Mouse (Mus musculus): ENCODE data around the gene Ranbp6. TPM values are rescaled to one million over a fixed set of nuclear protein-coding genes. Genes with fewer than 3 reads are reported as not detected.

Gene Ranbp6
- 10 to 100 TPM; 11.6 to 13.8 TPM for total RNA-seq (2021)

DNA sequence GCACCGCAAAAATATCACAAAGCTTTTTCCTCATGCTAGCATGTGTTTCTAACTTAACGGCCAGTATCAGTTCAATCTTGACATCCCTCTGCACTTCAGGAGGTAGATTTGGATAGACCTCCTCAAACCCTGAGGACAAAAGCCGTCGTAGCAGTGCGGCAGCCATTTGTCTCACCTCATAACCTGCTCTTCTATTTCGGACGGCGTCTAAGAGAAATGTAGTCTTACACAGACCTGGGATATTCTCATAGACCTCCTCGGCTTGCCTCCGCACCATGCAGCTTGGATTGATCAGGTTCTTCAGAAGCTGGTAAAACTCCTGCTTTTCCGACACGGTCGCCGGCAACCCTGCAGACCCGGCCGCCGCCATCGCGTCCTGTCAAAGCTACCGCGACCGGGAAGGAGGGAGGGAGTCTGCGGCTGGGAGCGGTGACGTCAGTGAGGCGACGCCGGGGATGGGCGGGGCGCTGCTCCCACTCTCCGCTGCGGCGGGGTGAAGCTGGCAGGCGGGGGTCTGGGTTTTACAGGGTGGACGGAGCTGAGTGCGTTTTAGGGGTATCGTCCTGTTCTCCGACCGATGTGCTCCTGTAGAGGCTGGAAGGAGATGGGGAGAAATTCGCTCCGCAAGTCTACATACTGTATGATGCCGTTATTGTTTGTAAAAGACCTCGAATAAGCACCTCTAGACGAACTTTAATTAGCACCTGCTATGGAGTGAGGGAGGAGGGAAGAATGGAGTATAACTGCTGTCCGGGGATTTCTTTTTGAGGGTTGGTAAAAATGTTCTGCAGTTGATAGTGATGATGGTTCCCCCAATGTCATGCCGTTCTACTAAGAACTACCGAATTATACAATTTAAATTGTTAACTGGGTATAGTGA, at the start of gene Ranbp6:
TSS of gene Ranbp6 (minus strand) at position 394 of the 880 bp plus-strand sequence.
- intact Hi-C loops (cut with DNase I), result loop anchor here (5.0 kb wide), 1 partner anchor 219 kb away; the partner anchor contains the start of gene Uhrf2
- DNase-seq, result peak; percentile 93 to 95

- intact Hi-C loops (cut with DNase I), result no loop called here
- DNase-seq, result no peak
Observed at GRCm38 (mm10) chr19:29860816-29861215, 48.0 kb upstream of the Ranbp6 start.

DNA sequence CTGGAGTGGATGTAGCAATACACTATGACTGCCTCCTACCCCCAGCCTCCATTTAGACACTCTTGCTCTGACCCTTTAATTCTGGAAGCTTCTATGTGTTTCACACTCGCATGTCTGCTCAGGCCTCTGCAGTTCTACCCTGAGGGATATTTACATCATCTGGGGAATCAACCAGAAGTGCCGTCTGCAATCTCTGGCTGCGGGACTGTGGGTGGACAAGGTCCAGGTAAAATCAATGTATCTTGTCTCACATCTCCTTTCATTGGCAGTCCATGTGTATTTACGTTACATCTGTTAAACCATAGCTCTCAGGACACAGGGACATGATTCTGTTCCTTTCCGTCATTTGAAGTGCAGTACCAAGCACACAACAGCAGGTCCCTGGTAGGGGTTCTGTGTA, 44.5 kb upstream of the Ranbp6 start:
- DNase-seq, result no peak
- intact Hi-C loops (cut with DNase I), result no loop called here

GRCm38 (mm10) chr19:29853711-29854110, 40.9 kb upstream of the Ranbp6 start:
- intact Hi-C loops (cut with DNase I), result no loop called here
- DNase-seq, result peak in 1 of 2 experiments; percentile 10

DNA sequence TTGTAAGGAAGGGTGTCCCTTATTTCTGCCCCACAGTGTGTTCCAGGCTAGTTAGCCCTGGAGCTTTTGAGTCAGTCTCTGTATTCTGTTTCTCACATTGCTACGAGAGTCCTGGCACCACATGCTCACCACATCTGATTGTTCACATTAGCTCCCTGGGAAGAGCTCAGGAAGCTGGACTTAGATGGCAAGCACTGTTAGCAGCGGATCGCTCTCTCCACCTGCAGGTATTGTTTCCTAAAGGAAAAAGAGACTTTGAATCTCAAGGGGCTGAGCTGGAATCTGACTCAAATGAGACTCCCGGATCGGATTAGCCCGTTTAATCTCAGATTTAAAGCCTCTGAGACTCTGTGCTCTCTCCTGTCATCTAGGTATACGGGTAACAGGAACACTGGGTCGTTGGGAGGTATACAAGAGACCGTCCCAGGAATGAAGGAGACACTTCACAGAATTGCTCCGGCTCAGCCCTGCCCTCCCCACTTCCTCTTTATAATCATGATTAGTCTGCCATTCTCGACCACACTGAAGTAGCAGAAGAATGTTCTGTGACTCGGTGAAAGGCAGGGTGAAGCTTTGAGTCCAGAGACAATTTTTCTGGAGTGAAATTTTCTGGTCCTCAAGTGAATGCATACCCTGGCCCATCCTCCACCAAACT, 38.4 kb upstream of the Ranbp6 start:
- intact Hi-C loops (cut with DNase I), result no loop called here
- DNase-seq, result no peak

GRCm38 (mm10) chr19:29849924-29850551, 37.3 kb upstream of the Ranbp6 start:
- DNase-seq, result no peak
- intact Hi-C loops (cut with DNase I), result no loop called here

- intact Hi-C loops (cut with DNase I), result no loop called here
- no peak for DNase-seq
Observed at GRCm38 (mm10) chr19:29844036-29844661, 31.4 kb upstream of the Ranbp6 start.

DNA sequence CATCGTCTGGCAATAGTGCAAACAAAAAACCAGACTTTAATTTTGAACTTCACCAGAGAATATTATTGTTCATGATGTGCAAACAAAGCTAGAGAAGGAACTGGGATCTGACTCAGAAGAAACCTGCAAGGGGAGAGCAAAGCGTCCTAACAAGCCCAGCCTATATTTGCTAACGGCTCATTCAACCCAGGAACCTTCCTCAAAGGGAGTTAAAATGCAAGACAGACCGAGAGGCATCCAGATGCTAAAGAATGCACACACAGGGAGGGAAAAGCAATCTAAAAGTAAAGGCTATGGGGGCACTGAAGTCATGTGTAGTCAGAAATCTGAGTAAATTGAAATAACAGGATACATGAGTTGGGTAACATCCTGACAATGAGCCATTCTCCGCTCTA, 30.9 kb upstream of the Ranbp6 start:
- intact Hi-C loops (cut with DNase I), result no loop called here

GRCm38 (mm10) chr19:29842973-29843372, 30.2 kb upstream of the Ranbp6 start:
- intact Hi-C loops (cut with DNase I), result no loop called here
- no peak for DNase-seq

More for the DNA sequence above, 30.9 kb upstream of the Ranbp6 start:
- no peak for DNase-seq

- DNase-seq, result peak; percentile 6 to 20
- intact Hi-C loops (cut with DNase I), result no loop called here
Observed at GRCm38 (mm10) chr19:29840642-29841041, 27.9 kb upstream of the Ranbp6 start.

GRCm38 (mm10) chr19:29838636-29839135, 25.9 kb upstream of the Ranbp6 start:
- intact Hi-C loops (cut with DNase I), result no loop called here
- DNase-seq, result peak; percentile 7 to 9

- no peak for DNase-seq
- intact Hi-C loops (cut with DNase I), result no loop called here
Observed at GRCm38 (mm10) chr19:29838171-29838570, 25.4 kb upstream of the Ranbp6 start.

DNA sequence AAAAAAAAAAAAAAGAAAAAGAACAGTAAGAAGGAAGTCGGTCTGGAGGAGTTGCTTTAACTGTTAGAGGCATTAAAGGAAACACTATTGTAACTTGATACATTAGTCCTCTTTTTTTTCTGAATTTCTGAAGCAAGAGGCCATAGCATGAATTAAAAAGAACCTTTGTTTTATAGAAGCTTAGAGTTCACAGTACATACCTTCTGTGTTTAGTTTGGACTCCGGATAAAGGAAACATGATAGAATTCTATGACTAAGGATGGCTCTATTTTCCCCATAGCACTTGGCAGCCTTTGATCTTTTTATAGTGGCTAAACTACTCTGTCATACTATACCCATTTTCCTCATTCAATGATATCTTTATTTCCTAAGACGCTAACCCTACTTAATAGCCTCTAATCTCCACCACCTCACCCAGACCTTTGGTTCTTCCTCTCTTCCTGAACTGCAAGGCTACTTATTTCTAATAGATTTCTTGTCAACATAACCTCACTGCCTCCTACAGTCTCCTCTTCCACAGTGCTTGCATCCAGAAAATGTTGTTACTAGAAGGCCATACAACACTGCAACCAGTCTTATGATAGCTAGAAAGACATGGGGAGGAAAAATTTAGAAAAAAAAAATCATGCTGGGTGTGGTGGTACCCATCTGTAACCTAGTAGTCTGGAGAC, 22.7 kb upstream of the Ranbp6 start:
- intact Hi-C loops (cut with DNase I), result no loop called here
- DNase-seq, result no peak

DNA sequence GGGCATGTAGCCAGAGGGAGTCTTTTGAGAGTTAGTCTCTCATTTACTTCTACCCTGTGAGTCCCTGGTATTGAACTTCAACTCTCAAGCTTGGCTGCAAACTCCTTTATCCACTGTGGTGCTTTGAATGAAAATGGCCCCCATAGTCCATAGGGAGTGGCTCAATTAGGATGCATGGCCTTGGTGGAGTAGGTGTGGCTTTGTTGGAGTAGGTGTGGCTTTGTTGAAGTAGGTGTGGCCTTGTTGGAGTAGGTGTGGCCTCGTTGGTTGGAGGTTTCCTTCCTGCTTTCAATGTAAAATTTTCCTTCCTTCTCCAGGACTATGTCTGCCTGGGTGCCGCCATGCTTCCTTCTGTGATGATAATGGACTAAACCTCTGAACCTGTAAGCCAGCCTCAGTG, 18.1 kb upstream of the Ranbp6 start:
- no peak for DNase-seq
- intact Hi-C loops (cut with DNase I), result no loop called here

DNA sequence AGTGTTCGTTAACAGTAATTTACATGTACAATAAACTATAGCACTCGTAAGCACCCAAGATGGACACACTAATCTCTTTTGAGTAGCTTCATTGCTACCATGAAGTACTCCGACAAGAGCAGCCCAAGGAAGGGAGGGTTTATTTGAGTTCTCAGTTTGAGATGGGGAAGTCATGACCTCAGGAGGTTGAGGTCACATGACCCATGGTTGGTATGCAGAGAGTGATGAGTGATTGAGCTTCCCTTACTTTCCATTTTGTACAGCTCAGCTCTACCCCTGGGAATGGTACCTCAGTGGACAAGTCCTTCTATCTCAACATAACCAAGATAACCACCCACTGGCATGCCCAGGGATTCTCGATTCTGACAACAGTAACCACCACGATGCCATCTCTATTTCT, 15.8 kb upstream of the Ranbp6 start:
- no peak for DNase-seq
- intact Hi-C loops (cut with DNase I), result no loop called here

DNA sequence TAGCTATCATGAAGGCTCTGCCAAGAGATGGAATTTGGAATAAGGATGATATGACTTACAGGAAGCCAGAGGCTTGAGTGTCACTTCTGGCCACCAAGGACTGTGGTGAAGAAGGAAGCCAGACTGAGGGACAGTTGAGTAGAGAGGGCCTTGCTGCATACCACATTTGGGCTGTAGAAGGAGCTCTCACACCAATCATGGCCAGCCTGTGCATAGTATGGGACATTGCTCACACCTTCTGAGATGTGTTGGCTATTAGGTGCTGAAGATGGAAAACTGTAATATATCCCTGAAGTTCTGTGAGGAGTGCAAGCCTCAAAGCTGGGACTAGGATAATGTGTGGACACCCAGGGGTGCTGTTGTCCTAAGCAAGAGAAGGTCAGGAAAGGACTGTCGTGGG, 13.9 kb upstream of the Ranbp6 start:
- intact Hi-C loops (cut with DNase I), result no loop called here

GRCm38 (mm10) chr19:29825003-29825402, 12.2 kb upstream of the Ranbp6 start:
- DNase-seq, result no peak
- intact Hi-C loops (cut with DNase I), result loop anchor here (2.0 kb wide), 1 partner anchor 380 kb away; no protein-coding TSS in a partner anchor

More for the DNA sequence above, 13.9 kb upstream of the Ranbp6 start:
- DNase-seq, result peak; percentile 17 to 26

DNA sequence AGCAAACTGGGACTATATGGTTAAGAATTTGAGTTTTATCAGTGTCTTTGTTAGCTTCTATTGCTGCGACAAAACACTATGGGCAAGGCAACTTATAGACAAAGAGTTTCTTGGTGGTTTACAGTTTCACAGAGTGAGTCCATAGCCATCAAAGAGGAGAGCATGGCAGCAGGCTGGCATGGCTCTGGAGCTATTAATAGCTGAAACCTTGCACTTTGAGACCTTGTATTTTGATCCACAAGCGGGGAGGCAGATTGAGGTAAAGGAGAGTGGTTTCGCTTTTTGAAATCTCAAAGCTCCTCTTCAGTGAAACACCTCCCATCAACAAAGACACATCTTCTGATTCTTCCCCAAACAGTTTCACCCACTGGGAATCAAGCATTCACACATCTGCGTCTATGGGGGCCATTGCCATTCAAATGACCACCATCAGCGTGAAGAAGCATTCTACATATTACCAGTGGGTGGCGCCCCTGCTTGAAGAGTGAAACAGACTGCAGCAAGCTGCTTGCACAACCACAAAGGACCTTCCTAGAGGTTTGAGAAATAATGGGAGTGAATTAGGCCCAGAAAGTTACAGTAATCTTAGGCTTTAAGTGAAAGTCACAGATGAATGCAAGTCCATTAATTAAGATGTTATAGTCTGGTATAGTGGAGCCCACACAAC, 11.4 kb upstream of the Ranbp6 start:
- intact Hi-C loops (cut with DNase I), result loop anchor here (1.0 to 5.0 kb wide), 4 partner anchors 92 to 381 kb away; no protein-coding TSS in a partner anchor
- DNase-seq, result peak; percentile 63

DNA sequence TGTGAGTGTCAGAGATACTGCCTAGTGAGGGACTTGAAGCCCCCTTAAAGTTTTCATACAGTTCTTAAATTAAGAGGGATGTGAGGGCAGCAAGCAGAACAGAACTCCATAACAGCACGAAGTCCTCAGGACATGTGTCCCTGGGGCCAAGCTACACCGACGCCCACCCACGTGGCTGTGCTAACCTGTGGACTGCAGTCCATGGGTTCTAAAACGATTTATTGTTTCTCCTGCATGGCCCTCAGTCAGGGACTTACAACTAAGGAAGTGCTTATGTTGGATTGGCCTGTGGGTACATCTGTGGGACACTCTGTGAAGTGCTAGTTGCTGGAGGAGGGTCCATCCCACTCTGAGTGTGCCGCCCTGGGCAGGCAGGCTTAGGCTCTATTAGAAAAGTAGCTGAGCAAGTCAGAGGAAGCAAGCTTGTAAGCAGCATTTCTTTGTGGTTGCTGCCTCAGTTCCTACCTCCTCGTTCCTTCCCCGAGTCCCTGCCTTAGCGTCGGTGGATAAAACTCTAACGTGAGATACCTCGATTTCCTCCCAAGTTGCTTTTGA, 10.8 kb upstream of the Ranbp6 start:
- DNase-seq, result no peak
- intact Hi-C loops (cut with DNase I), result loop anchor here (1.0 to 5.0 kb wide), 4 partner anchors 91 to 381 kb away; no protein-coding TSS in a partner anchor

Data from heart, postnatal 36 days (tissue).